Mouse (Mus musculus): ENCODE data around the gene Gabrg3.
A peak's percentile ranks its signal among the peaks of the same experiment; 100 is the strongest.
"Not testable (repeated sequence)": the region's sequence is repeated elsewhere in the genome, so short reads cannot be mapped to it uniquely, and the experiment has no call there.

Gabrg3 gene

DNA sequence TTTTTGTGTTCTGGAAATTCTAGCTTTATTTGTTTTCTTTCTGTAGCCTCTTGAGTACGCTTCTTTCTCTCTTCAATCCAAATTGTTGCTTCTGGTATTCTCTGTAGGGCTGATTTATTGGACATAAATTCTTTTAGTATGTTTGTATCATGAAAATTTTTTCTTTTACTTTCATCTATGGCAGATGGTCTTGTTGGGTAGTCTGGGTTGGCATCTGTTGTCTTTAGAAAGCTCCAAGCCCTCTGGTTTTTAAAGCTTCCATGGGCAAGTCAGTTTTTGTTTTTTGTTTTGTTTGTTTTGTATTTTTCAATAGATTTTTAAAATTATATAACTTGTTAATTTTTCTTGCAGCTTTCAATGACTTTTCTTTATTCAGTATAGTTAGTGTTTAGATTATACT lies 72.0 kb downstream of the Gabrg3 start:
- no peak for DNase-seq (ENCODE audit: low spot score in 2 of 2)

DNA sequence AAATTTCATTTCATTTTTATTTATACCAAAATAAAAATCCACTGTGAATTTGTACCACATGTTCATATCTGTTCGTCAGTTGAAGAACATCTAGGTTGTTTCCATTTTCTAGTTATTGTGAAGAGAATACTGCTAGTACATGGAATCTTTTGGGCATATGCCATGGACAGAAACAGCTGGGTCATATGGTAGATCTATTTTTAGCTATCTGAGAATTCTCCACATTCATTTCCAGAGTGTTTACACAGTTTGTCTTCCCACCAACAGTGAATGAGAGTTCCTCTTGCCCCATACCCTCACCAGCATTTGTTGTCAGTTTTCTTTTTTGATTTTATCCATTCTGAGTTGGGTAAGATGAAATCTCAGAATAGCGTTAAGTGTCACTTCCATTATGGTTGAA lies 75.0 kb downstream of the Gabrg3 start:
- DNase-seq (ENCODE audit: low spot score in 2 of 2) = no peak

DNA sequence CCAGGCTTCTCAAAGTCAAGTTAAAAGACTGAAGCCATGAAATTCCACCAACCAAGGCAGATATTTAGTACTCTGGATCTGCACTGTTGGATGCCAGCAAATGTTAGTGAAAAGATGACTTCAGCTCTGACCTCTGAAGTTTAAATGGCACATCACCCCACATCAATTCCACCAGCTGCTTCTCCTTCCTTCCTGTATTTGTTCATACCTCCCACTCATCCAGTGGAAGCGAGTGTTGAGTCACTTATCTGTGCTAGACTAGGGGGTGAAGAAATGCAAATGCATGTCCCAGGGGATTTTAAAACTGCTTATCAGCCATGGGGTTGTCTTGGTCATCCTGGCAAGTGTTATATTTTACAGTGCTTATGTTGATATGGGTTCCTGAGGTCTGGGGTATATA lies 79.7 kb downstream of the Gabrg3 start:
- DNase-seq (ENCODE audit: low spot score in 2 of 2) = no peak

DNA sequence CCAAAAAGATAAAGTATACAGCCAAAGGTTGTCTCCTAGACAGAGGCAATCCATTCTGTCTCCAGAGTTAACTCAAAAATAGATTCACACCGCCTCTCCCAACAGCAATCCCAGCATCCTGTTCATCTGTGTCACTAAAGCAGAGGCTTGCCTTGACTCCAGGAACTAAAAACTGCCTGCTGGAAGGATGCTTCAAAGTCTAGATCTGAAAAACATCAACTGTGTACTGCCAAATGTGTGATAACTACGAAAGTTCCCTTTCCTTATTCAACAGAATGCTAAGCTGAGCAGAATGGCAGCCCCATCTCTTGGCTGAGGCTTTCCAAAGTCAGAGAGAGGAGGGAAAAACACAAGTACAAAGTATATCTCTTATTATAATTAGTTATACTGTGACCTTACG lies 90.3 kb downstream of the Gabrg3 start:
- peak; percentile 32 to 53 for DNase-seq (ENCODE audit: low spot score in 2 of 2)

DNA sequence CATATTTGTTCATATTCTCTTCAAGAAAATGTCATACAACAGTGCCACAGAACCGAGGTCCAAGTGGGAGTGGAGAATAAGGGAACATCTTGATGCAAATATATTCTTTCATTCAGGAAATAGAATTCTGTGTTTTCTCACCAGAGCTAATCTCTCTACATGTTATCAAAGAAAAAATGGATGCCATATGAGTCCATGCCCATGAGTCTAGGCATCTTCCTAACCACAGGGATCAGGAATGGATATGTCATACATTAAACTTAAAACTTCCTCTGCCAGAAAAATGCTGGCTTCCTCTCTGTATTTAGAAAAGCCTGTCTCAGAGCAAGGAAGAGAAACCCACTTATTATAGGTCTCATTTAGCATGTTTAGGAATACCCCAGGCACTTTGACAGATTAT lies 92.9 kb downstream of the Gabrg3 start:
- no peak for DNase-seq (ENCODE audit: low spot score in 2 of 2)

DNA sequence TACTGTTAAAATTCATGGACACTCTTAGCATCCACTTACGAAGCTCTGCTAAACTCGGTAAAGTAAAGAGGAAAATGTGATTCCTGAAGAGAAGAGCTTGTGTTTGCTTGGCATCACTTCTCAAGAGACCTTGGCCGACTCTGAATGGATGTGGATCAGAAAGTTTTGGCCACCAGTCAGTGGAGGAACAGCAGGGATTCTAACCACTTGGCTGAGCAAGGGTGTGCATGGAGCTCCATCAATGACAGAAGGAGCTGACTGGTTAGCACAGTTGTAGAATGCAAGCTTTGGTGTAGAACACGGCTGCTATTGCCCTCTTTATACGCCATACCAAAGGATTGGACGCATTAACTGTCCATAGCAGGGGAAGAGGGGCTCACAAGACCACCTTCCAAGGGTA lies 93.4 kb downstream of the Gabrg3 start:
- peak; percentile 39 to 56 for DNase-seq (ENCODE audit: low spot score in 2 of 2)

DNA sequence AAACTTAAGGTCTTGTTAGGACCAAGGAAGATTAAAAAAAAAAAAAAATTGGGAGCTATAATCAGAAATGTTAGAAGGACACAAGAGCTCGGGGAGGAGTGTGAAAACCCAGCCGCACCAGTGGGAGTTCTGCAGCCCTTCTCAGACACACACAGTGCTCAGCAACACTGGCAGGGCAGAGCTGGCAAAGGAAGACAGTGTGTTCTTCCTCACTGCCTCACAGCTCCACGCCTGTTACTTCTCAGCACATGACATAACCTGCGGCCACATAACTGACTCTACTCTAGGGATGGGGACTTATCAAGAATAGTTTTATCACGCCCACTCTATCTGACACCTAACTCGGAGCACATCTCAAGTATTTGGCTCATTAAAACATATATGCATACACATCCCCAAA lies 103.8 kb downstream of the Gabrg3 start:
- peak in 1 of 2 experiments; percentile 25 for DNase-seq (ENCODE audit: low spot score in 2 of 2)

DNA sequence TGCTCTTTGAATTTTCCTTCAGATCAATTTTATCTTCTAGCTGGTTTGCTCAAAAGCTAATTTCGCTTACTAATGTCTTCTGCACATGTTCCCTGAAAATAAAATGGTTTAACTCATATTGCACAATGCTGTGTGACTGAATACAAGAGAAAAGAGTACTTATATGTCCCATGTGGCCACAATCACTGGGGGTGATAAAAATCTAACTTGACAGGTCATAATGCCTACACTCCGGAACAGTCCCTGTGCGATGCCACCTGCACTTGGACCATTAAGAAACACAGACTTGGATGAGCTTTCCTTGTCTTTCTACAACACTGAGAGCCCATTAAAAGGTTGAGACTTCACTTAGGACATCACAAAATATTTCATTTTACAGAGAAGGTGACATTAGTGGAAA lies 108.1 kb downstream of the Gabrg3 start:
- DNase-seq (ENCODE audit: low spot score in 2 of 2) = no peak

DNA sequence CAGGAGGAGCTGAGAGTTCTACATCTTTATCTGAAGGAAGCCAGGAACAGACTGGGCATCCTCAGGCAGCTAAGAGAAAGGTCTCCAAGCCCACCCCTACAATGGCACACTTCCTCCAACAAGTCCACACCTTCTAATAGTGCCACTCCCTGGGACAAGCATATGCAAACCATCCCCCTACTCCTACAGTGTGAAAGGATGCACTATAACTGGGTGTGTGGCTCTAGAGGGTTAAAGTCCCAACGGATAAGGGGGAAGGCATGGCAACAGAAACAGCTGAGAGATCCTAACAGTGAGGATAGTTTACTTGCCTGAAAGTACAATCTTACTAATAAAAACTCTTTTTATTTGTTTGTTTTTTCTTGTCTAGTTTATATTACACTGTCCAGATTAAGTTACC lies 126.8 kb downstream of the Gabrg3 start:
- DNase-seq (ENCODE audit: low spot score in 2 of 2) = no peak

DNA sequence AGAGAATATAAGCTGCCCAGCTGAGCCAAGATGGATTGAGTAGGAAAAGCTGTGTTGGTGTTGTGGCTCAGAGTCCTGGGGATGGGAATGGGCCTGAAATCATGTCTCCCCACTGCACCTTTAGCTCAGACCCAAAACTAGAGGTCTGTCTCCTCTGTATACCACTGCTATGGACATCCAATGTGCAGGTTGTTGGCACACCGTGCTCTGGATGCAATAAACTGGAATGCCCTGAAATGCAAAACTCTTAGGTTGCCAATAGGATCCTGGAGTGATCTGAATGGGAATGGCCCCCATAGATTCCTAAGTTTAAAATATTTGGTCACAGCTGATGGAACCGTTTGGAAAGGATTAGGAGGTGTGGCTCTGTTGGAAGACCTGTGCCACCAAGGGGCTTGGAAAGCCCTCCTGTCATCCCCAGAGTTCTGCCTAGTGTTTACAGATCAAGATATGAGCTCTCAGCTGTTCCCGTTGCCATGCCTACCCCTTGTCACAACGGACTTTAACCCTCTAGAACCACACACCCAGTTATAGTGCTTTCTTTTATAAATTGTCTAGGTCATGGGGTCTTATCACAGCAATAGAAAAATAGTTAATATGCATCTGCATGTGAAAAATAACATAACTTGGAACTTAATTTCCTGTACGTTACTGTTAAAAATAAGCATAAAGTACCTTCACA lies 128.0 kb downstream of the Gabrg3 start:
- no peak for DNase-seq (ENCODE audit: low spot score in 2 of 2)

DNA sequence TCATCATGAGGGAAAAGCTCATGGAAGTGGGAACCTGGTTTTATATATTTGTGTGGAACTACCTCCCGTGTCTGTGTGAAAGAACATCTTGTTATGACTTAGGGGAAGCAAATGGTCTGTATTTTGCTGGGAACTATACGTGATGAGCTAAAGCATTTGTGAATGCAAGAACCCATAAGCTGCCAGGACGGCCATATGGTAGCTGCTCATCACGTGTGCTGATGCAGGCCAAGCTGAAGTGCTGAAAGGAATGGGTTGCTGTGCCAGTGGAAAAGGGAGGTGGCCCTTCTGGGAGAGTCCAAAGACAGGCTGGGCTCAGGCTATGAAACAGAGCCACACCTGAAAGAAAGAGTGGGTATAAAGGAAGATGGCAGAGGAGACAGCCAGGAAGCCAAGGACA lies 143.0 kb downstream of the Gabrg3 start:
- DNase-seq (ENCODE audit: low spot score in 2 of 2) = peak; percentile 60 to 63

DNA sequence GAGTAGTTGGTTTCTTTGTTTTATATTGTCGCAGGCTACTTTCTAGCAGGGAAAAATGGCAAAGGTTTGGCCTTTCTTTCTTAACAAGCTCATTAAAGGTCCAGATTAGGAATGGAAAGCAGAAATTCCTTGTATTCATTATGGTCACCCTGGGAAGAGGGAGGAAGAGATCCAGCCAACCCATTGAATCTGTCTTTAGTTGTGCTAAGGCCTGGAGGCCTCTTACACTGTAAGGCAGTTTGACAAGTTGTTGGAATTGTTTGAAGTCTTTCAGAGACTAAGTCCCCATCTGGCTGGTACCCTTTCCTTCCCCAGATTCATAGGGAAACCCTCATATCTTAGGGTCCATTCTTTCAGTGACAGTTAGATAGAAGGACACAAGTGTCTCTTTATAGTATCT lies 172.9 kb downstream of the Gabrg3 start:
- no peak for DNase-seq (ENCODE audit: low spot score in 2 of 2)

DNA sequence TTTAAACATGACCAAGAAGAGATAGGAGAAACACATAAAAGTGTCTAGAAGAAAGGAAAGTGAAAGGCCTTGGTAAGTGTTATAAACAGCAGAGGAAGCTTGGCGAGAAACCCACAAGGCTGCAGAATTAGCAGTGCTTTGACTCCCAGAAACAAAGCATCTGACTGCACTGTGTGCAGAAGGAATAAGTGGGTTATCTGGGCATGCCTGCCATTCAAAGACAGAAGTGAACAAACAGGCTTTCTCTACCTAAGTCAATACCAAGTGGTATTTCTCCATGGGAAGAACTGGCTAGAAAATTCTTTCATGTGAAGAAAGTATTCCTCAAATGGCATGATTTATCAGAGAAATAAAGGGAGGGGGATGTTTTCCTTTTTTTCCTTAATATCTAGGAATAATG lies 201.0 kb downstream of the Gabrg3 start:
- DNase-seq (ENCODE audit: low spot score in 2 of 2) = no peak

DNA sequence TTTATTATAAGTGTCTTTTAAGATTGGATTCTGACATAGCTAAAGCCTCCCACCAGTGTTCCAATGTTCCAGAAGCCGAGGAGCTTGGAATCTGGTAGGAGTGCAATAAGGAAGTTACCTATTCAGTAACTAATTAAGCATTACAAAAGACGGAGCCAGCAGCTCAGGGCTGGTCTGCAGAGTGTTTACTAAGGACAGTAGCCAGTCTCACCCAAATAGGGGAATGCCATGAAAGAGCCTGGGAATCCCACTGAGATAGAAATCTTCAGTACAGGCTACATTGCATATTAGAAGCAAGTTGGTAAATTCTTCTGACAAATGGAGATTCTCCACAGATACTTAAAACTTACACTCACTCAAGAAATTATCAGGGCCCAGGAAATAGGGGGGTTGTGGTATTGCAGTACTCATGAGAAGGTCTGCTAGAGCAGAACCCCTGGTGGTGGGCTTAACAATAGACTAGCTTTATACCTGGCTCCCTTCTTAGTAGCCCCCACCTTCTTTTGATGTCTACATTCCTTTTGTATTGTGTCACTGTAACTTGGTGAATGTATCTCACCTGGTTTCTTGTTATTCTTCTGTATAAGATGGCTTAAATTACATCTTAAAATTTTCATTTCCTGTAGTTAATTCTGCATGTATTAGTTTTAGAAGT lies 211.0 kb downstream of the Gabrg3 start:
- DNase-seq (ENCODE audit: low spot score in 2 of 2) = not testable (repeated sequence)

DNA sequence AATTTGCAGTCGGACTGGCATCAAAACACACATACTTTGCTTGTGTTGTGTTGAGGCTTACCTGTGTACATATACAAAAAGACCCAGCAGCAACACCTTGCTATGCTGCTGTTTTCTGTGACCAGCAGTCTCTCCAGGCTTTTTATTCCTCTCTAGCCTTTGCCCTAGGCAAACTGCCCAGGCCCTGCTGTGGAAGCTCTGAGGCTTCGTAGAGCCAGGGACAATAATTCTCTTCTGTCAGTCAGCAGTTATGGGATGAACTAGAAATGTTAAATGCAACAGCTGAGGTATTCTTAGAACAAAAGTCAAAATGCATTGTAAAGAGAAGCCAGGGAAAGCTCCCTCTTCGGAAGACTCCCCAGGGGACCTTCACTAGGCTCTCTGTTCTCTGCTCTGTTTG lies 220.1 kb downstream of the Gabrg3 start:
- no peak for DNase-seq (ENCODE audit: low spot score in 2 of 2)

DNA sequence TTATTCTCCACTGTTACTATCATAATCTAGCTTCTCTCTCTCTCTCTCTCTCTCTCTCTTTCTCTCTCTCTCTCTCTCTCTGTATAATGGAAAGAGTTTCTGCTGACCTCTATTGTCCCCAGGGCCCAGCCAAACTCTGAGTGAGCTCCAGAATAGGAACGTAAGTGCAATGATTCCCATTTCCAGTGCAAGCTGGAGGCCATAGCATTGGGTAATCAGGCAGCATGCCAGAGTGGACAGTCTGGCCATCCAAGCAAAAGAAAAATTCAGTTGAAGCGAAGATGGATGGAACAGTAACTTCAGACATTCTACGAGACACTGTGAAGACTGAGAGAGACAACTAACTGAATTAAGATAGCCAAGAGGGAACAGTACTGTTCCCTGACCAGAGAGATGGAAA lies 228.8 kb downstream of the Gabrg3 start:
- no peak for DNase-seq (ENCODE audit: low spot score in 2 of 2)

DNA sequence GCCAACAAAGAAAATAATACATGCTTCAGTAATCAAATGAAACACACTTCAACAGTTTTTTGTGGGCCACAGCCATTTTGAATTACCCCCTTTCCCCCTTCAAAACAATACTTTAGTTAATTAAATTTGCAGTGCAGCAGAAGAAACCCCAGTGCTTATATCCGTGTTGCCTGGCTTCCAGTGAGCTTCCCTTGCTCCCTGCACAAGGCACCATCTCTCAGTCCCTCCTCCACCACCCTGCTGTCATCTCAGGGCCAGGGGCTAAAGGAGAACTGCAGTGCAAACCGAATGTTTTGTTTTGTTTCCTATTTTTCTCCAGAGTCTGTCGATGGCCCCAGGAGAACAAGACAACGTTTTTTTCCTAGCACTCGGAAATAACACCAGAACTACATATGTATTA lies 233.2 kb downstream of the Gabrg3 start:
- no peak for DNase-seq (ENCODE audit: low spot score in 2 of 2)

DNA sequence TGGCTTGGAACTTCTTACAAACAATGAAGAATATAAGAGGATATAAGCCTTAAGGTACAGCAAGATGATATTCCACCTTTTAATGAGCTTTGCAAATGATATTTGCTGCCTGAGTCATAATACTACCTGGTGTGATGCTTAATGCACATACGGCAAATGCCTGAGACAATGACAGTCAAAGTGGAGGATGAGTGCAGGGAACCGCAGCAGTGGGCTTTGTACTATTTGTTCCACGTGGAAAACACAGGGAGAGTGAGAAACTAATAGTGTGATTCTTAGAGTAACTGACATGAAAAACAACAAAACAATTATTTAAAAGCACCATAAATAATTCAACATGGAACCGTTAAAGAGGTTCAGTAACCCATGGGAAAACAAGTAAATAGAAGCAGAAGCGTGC lies 236.2 kb downstream of the Gabrg3 start:
- DNase-seq (ENCODE audit: low spot score in 2 of 2) = no peak

DNA sequence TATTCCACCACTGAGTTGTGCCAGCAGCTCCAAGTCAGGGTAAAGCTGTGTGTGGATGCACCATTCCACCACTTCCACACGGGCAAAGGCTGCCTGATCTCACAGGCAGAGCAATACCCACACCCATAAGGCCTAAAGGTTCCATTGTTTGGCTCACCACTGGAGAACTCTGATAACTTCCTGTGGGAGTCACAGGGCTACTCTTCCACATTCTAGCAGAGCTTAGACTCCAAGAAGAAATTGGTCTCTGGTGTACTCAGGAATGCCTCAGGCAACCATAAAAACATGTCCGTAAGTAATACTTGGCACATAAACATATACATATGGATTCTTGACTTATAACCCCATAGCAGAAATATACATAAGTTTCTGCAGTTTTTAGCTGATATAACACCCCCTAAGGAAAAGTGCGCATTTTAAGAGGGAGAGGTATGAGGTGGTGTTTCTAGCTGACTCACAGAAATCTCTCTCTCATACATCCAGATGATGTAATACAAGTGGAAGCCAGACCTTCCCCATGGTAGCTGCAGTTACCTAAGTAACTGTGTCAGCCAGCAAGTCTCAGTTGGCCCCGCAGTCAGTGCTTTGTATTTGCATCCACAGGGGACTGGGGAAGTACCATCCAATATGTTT lies 248.8 kb downstream of the Gabrg3 start:
- DNase-seq (ENCODE audit: low spot score in 2 of 2) = no peak

DNA sequence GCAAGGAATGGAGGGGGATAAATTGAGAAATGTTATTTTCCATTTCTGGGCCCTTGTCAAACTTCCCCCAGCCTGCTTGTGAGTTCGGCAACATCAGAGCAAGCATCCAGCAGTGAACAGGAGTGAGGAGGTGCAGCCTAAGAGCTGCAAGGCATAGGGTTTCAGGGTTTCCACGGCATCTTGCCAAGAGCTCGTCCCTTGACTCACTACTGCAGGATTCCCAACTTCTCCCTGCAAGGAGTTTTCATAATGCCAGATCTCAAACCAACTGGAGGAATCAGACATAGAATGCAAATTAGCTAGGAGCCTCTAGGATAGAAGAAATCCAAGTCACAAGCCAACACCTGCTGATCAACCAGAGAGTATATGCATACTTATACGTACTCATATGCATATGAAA lies 254.0 kb downstream of the Gabrg3 start:
- no peak for DNase-seq (ENCODE audit: low spot score in 2 of 2)

DNA sequence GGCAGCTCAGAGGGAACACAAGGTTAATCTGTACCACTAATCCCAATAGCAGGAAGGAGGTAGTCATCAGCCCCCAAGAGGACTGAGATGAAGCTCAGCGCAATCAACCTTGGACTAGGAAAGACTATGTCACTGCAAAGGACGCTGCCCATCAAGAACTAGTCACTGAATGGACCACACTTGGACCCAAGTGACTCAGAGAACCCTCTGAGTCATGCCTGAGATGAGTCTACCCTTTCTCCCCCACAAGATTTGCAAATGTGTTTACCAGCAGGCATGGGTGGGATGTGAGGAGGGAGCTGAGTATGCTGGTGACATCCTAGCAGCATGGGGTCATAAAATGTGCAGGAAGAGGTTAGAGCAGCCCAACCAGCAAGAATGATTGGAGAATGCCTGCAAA lies 254.5 kb downstream of the Gabrg3 start:
- no peak for DNase-seq (ENCODE audit: low spot score in 2 of 2)

DNA sequence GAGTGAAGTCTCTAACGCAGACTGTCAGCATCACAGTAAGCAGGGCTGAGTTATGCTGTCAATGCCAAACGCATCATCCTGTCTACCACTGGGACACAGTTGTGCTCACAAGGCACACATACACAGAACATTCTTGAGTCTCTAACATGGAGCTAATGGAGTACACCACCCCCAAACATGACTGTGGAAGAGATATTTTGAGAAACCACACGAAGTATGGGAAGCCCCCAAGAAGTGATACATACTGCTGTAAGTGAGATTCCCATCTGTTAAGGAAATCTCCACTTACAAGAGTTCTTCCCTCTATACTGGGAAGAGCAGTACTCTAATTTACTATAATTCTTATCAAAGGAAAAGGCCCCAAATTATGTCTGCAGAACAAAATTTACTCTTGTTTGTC lies 286.9 kb downstream of the Gabrg3 start:
- peak in 1 of 2 experiments; percentile 37 for DNase-seq (ENCODE audit: low spot score in 2 of 2)

DNA sequence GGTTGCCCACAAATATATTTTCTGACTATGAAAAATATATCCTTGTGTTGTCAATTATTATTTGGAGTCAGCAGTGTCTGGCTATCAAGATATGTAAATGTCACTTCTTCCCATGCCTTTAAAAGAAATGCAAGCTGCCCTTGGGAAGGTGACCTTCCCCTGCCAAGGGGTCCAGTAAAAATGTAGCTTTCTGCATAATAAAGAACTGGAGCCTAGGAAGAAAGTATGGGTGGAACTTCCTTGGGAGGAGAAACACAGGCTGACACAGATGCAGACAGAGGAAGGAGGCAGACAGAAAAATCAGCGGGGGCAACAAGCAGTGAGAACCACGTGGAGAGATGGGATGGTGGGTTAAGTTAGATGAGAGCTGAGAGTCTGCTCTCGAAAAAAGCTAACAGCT lies 304.9 kb downstream of the Gabrg3 start:
- DNase-seq (ENCODE audit: low spot score in 2 of 2) = no peak

All from right cerebral cortex, postnatal 10 days (tissue).